Mouse (Mus musculus) midbrain, postnatal 0 days (tissue): Measurements from ENCODE around the gene Vmn1r228. TPM values are rescaled to one million over a fixed set of nuclear protein-coding genes. Genes with fewer than 3 reads are reported as not detected.

Experiments
- ATAC-seq: fragments of 200-750 bp; cut with Nextera tagmentation; 2 replicates; pipeline ENCODE4 v1.8.0; 2017; ENCODE audit warnings: moderate number of reproducible peaks, mild to moderate bottlenecking, moderate TSS enrichment, moderate library complexity; ENCODE audit not compliant: low FRiP score
- DNase-seq: peaks from one replicate; pipeline ENCODE4 v3.0.0-alpha.2; 2015; ENCODE audit warnings: low spot score
- H3K27ac ChIP-seq: fragments of 300-500 bp; sonication (generic); 2 replicates; pipeline ENCODE4 v1.5.1; 2014; ENCODE audit warnings: low read depth, mild to moderate bottlenecking, low read length, mixed read lengths
- H3K27me3 ChIP-seq: fragments of 300-500 bp; sonication (generic); 2 replicates; pipeline ENCODE4 v1.6.1; 2014; ENCODE audit warnings: low read length, control low read depth, mixed read lengths; ENCODE audit not compliant: insufficient read depth
- H3K36me3 ChIP-seq: fragments of 300-500 bp; sonication (generic); 2 replicates; pipeline ENCODE4 v1.6.1; 2014; ENCODE audit warnings: low read length, control low read depth, mixed read lengths; ENCODE audit not compliant: insufficient read depth
- H3K4me1 ChIP-seq: fragments of 300-500 bp; sonication (generic); 2 replicates; pipeline ENCODE4 v1.6.1; 2014; ENCODE audit warnings: mild to moderate bottlenecking, control low read depth, antibody characterized with exemption, low read length, mixed read lengths; ENCODE audit not compliant: insufficient read depth
- H3K4me2 ChIP-seq: fragments of 300-500 bp; sonication (generic); 2 replicates; pipeline ENCODE4 v1.6.1; 2014; ENCODE audit warnings: low read depth, mild to moderate bottlenecking, low read length, mixed read lengths; ENCODE audit not compliant: poor library complexity, severe bottlenecking
- H3K4me3 ChIP-seq: fragments of 300-500 bp; sonication (generic); 2 replicates; pipeline ENCODE4 v1.5.1; 2014; ENCODE audit warnings: low read depth, mild to moderate bottlenecking, low read length, moderate library complexity
- H3K9ac ChIP-seq: fragments of 300-500 bp; sonication (generic); replicated peaks from 2 replicates; pipeline ENCODE4 v1.6.1; 2014; ENCODE audit warnings: mild to moderate bottlenecking, low read length, moderate library complexity, mixed read lengths; ENCODE audit not compliant: poor library complexity, severe bottlenecking
- H3K9me3 ChIP-seq: fragments of 300-500 bp; sonication (generic); 2 replicates; pipeline ENCODE4 v1.6.1; 2016; ENCODE audit warnings: low read length, control low read depth
- CTCF ChIP-seq: IDR thresholded peaks from 2 replicates; pipeline ENCODE4 v1.5.1; 2016; ENCODE audit warnings: antibody characterized with exemption, mild to moderate bottlenecking
- WGBS: fragments of 180-500 bp; shearing (Covaris S2); extraction: QIAGEN DNeasy Blood & Tissue Kit; methylation state at CpG from one replicate; pipeline ENCODE4 v1.1.7; 2014; 5-methylcytosine and 5-hydroxymethylcytosine counted together
- polyA plus RNA-seq: library from polyadenylated mRNA; unstranded; fragments of >200 nt; fragmentation: Nextera tagmentation; extraction: Ambion mirVana; gene quantifications from 2 replicates; pipeline ENCODE4 v1.2.1, GENCODE M21; 2015
- total RNA-seq: library from RNA; depleted of rRNA; stranded (reverse); fragments of >200 nt; gene quantifications from 2 replicates; pipeline ENCODE4 v1.2.3, GENCODE M21; 2014; rRNA removed

Gene Vmn1r228
- total RNA-seq (not detected in 2 replicates), polyA plus RNA-seq (not detected in 2 replicates)

DNA sequence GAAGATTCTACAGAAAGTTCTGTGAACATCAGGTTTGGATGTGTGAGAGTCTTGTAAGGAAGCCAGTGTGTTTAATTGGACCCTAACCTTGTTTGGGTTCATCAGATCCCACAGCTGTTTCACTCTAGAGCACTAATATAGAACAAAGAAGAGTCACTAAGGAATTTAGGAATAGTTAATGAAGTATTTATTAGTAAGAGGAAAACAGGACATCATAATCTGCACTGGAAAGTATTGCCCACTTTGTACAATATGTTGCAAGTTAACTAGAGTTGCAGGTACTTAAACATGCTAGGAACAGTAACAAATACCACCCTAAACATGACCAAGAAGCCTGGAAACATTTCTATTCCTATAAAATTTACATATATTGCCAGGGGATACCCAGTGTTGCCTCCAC is at the start of gene Vmn1r228:
TSS of gene Vmn1r228 (minus strand) at position 101 of the 400 bp plus-strand sequence.
- DNase-seq (no peak), ATAC-seq (no peak)
- H3K36me3 ChIP-seq, result no peaks in the 10 kb centered on the region
- H3K4me2 ChIP-seq, result no peak within 1 kb of the TSS
- H3K4me1 ChIP-seq, result no peaks in the 10 kb centered on the region
- no peak within 1 kb of the TSS for H3K27ac ChIP-seq
- H3K9me3 ChIP-seq, result peaks cover 35% of the 10 kb centered on the region
- no peak within 1 kb of the TSS for H3K9ac ChIP-seq
- H3K4me3 ChIP-seq, result no peak within 1 kb of the TSS
- no peak for TF ChIP-seq CTCF
- no peaks in the 10 kb centered on the region for H3K27me3 ChIP-seq

- 49% methylated on average over 1 of the region's 1 CpGs for WGBS
- DNase-seq, result no peak
- H3K9me3 ChIP-seq, result peaks cover 17% of the 10 kb centered on the region; the same call in 1 of the 2 replicates
- no peaks in the 10 kb centered on the region for H3K27me3 ChIP-seq
- no peak within 1 kb of the TSS for H3K9ac ChIP-seq
- no peak for ATAC-seq
- no peak within 1 kb of the TSS for H3K4me3 ChIP-seq
- H3K4me1 ChIP-seq, result no peaks in the 10 kb centered on the region
- no peak within 1 kb of the TSS for H3K4me2 ChIP-seq
- no peak for TF ChIP-seq CTCF
- H3K36me3 ChIP-seq, result no peaks in the 10 kb centered on the region
- no peak within 1 kb of the TSS for H3K27ac ChIP-seq
Observed at GRCm38 (mm10) chr17:20811255-20811654, 25.3 kb upstream of the Vmn1r228 start, which contains the start of gene Vmn1r229. Gene Vmn1r229 (plus strand): TSS chr17:20811555.

- Histone ChIP-seq H3K4me3 (no peak within 1 kb of the TSS), H3K36me3 (no peaks in the 10 kb centered on the region), H3K27ac (no peak within 1 kb of the TSS), H3K27me3 (no peaks in the 10 kb centered on the region), H3K9me3 (peaks cover 6% of the 10 kb centered on the region; the same call in 1 of the 2 replicates), H3K4me1 (no peaks in the 10 kb centered on the region), H3K9ac (no peak within 1 kb of the TSS), H3K4me2 (no peak within 1 kb of the TSS)
- no peak for DNase-seq
- TF ChIP-seq CTCF, result no peak
- no peak for ATAC-seq
- 34% methylated on average over 1 of the region's 1 CpGs for WGBS
Observed at GRCm38 (mm10) chr17:20729543-20729942, 56.4 kb downstream of the Vmn1r228 start, which contains the start of gene Vmn1r227. Gene Vmn1r227 (plus strand): TSS chr17:20729843.

Other genes starting within 250 kb of the Vmn1r228 start
- not detected in 2 replicates for gene Vmn2r109, start 221.4 kb downstream of the Vmn1r228 start, total RNA-seq
- not detected in 2 replicates for gene Vmn2r109, start 221.4 kb downstream of the Vmn1r228 start, polyA plus RNA-seq
- not detected in 2 replicates for gene Vmn2r110, start 189.7 kb downstream of the Vmn1r228 start, total RNA-seq
- 0.01 and 0.04 TPM in 2 replicates for gene Vmn2r110, start 189.7 kb downstream of the Vmn1r228 start, polyA plus RNA-seq
- not detected in 2 replicates for gene Fpr-rs3, start 161.3 kb downstream of the Vmn1r228 start, total RNA-seq
- not detected in 2 replicates for gene Fpr-rs3, start 161.3 kb downstream of the Vmn1r228 start, polyA plus RNA-seq
- gene Vmn1r226, start 103.3 kb downstream of the Vmn1r228 start, total RNA-seq, result not detected in 2 replicates
- not detected in 2 replicates for gene Vmn1r226, start 103.3 kb downstream of the Vmn1r228 start, polyA plus RNA-seq
- gene Vmn1r227, start 56.3 kb downstream of the Vmn1r228 start, total RNA-seq, result not detected in 2 replicates
- gene Vmn1r227, start 56.3 kb downstream of the Vmn1r228 start, polyA plus RNA-seq, result not detected in 2 replicates
- not detected in 2 replicates for gene Vmn1r229, start 25.4 kb upstream of the Vmn1r228 start, total RNA-seq
- not detected in 2 replicates for gene Vmn1r229, start 25.4 kb upstream of the Vmn1r228 start, polyA plus RNA-seq
- gene Vmn1r230, start 54.3 kb upstream of the Vmn1r228 start, total RNA-seq, result not detected in 2 replicates
- not detected in 2 replicates for gene Vmn1r230, start 54.3 kb upstream of the Vmn1r228 start, polyA plus RNA-seq
- gene Vmn1r231, start 118.9 kb upstream of the Vmn1r228 start, total RNA-seq, result not detected in 2 replicates
- gene Vmn1r231, start 118.9 kb upstream of the Vmn1r228 start, polyA plus RNA-seq, result not detected in 2 replicates
- not detected in 2 replicates for gene Vmn1r232, start 133.6 kb upstream of the Vmn1r228 start, total RNA-seq
- not detected in 2 replicates for gene Vmn1r232, start 133.6 kb upstream of the Vmn1r228 start, polyA plus RNA-seq
- 749 and 792 TPM in 2 replicates for gene Ppp2r1a, start 159.2 kb upstream of the Vmn1r228 start, total RNA-seq
- 746 and 817 TPM in 2 replicates for gene Ppp2r1a, start 159.2 kb upstream of the Vmn1r228 start, polyA plus RNA-seq
- not detected in 2 replicates for gene Vmn1r233, start 210.3 kb upstream of the Vmn1r228 start, total RNA-seq
- gene Vmn1r233, start 210.3 kb upstream of the Vmn1r228 start, polyA plus RNA-seq, result not detected in 2 replicates
- gene Zfp160, start 222.7 kb upstream of the Vmn1r228 start, total RNA-seq, result 21.3 and 24.9 TPM in 2 replicates
- 12.0 and 12.2 TPM in 2 replicates for gene Zfp160, start 222.7 kb upstream of the Vmn1r228 start, polyA plus RNA-seq